Mouse (Mus musculus) MEL (cell line): ENCODE measurements around the gene Map2k4.

Experiments used
- EP300 ChIP-seq, 2 experiments: IDR thresholded peaks; 2 replicates each; pipeline ENCODE4 v1.6.1; 2011; ENCODE audit warnings: improper control_type of control experiment in 2 of 2, low read length in 2 of 2, low read depth in 1 of 2, mild to moderate bottlenecking in 1 of 2
- MEF2A ChIP-seq: IDR thresholded peaks from 2 replicates; pipeline ENCODE4 v1.6.1; 2014; ENCODE audit warnings: low read depth, mild to moderate bottlenecking, inconsistent platforms, low read length, improper control_type of control experiment; ENCODE audit not compliant: poor library complexity, insufficient replicate concordance, severe bottlenecking; ENCODE audit errors: extremely low read depth
- RCOR1 ChIP-seq: IDR thresholded peaks from 2 replicates; pipeline ENCODE4 v1.6.1; 2012; ENCODE audit warnings: low read depth, mild to moderate bottlenecking, inconsistent platforms, low read length, improper control_type of control experiment
- ZC3H11A ChIP-seq: IDR thresholded peaks from 2 replicates; pipeline ENCODE4 v1.6.1; 2012; ENCODE audit warnings: low read depth, mild to moderate bottlenecking, inconsistent platforms, low read length, improper control_type of control experiment

GRCm38 (mm10) chr11:65771546-65771945, 16.6 kb downstream of the Map2k4 start:
- no peak for TF ChIP-seq EP300 (IDR thresholded peaks at IDR 0.05; ENCODE audit: low read depth in 1 of 2, low read length in 2 of 2)
- no peak for TF ChIP-seq ZC3H11A
- TF ChIP-seq MEF2A, result no peak
- TF ChIP-seq RCOR1, result no peak
